Mouse (Mus musculus) kidney, adult 9 months (tissue): ENCODE results near the gene Kiz.

Experiments used
- DNase-seq: peaks from one replicate; pipeline ENCODE4 v3.0.0; 2022

Gene Kiz

GRCm38 (mm10) chr2:146984831-146985230 lies 129.2 kb downstream of the Kiz start:
- DNase-seq: no peak

- no peak for DNase-seq
These were observed 130.1 kb downstream of the Kiz start for GRCm38 (mm10) chr2:146985807-146986206.

GRCm38 (mm10) chr2:146986429-146986828 lies 130.8 kb downstream of the Kiz start:
- no peak for DNase-seq

GRCm38 (mm10) chr2:147007265-147007664 lies 151.6 kb downstream of the Kiz start:
- no peak for DNase-seq

GRCm38 (mm10) chr2:147009084-147009483 lies 153.4 kb downstream of the Kiz start:
- no peak for DNase-seq

GRCm38 (mm10) chr2:147010141-147010540 lies 154.5 kb downstream of the Kiz start:
- DNase-seq: no peak

- no peak for DNase-seq
These were observed 155.3 kb downstream of the Kiz start for GRCm38 (mm10) chr2:147010952-147011351.

- no peak for DNase-seq
These were observed 155.9 kb downstream of the Kiz start for GRCm38 (mm10) chr2:147011474-147012140.

- DNase-seq: no peak
These were observed 156.5 kb downstream of the Kiz start for GRCm38 (mm10) chr2:147012141-147012622.

- peak; percentile 97 for DNase-seq
These were observed 157.0 kb downstream of the Kiz start, which contains the start of gene Xrn2 for GRCm38 (mm10) chr2:147012623-147013184. TSS of gene Xrn2 (plus strand) at chr2:147012996.

- peak; percentile 87 for DNase-seq
These were observed 157.7 kb downstream of the Kiz start for GRCm38 (mm10) chr2:147013194-147013969.

GRCm38 (mm10) chr2:147014101-147014886 lies 158.6 kb downstream of the Kiz start:
- peak; percentile 50 for DNase-seq
